Mouse (Mus musculus) monocyte, adult 5-6 weeks (primary cell): ENCODE data around the gene Npl. TPM values are rescaled to one million over a fixed set of nuclear protein-coding genes. Genes with fewer than 3 reads are reported as not detected.
A peak's percentile ranks its signal among the peaks of the same experiment; 100 is the strongest.
"Not testable (repeated sequence)": the region's sequence is repeated elsewhere in the genome, so short reads cannot be mapped to it uniquely, and the experiment has no call there.

Experiments
- ATAC-seq: fragments of 153-309, 156-312 bp; replicated peaks from 2 replicates; pipeline ENCODE4 v1.8.0; 2017; ENCODE audit warnings: mild to moderate bottlenecking; ENCODE audit not compliant: low TSS enrichment, insufficient number of reproducible peaks, severe bottlenecking, poor library complexity, low FRiP score
- total RNA-seq: library from RNA; stranded (forward); fragments of 200-1000, 200-491, 200-594 nt; gene quantifications from 3 replicates; pipeline ENCODE4 v1.2.3, GENCODE M21; 2017

The Npl gene
- total RNA-seq, 1 experiment from 2014 or later, result 6.0 TPM

- ATAC-seq, result 0 out of 2 replicates have a peak, but pooled peaks have one; percentile 47
Observed at GRCm38 (mm10) chr1:153550814-153551213, 969 bp upstream of the Npl start.

- ATAC-seq, result peak; percentile 19; the same call in 1 of the 2 replicates
Observed at GRCm38 (mm10) chr1:153547555-153547954, 2.3 kb downstream of the Npl start.

GRCm38 (mm10) chr1:153545196-153545595 is 4.6 kb downstream of the Npl start:
- no peak for ATAC-seq

- no peak for ATAC-seq
Observed at GRCm38 (mm10) chr1:153542726-153543320, 7.0 kb downstream of the Npl start.

- ATAC-seq, result no peak
Observed at GRCm38 (mm10) chr1:153540753-153541152, 9.1 kb downstream of the Npl start.

- no peak for ATAC-seq
Observed at GRCm38 (mm10) chr1:153539739-153540333, 10.0 kb downstream of the Npl start.

GRCm38 (mm10) chr1:153535611-153536010 is 14.2 kb downstream of the Npl start:
- ATAC-seq, result no peak

- not testable (repeated sequence) for ATAC-seq
Observed at GRCm38 (mm10) chr1:153532896-153533295, 16.9 kb downstream of the Npl start.

- no peak for ATAC-seq
Observed at GRCm38 (mm10) chr1:153532234-153532841, 17.5 kb downstream of the Npl start.

GRCm38 (mm10) chr1:153531677-153532233 is 18.1 kb downstream of the Npl start:
- no peak for ATAC-seq

- no peak for ATAC-seq
Observed at GRCm38 (mm10) chr1:153522116-153522515, 27.7 kb downstream of the Npl start.

- no peak for ATAC-seq
Observed at GRCm38 (mm10) chr1:153515368-153515767, 34.5 kb downstream of the Npl start.

- ATAC-seq, result 0 out of 2 replicates have a peak, but pooled peaks have one; percentile 53
Observed at GRCm38 (mm10) chr1:153510330-153511009, 39.4 kb downstream of the Npl start.

- not testable (repeated sequence) for ATAC-seq
Observed at GRCm38 (mm10) chr1:153509569-153509968, 40.3 kb downstream of the Npl start.

GRCm38 (mm10) chr1:153509012-153509411 is 40.8 kb downstream of the Npl start:
- no peak for ATAC-seq

GRCm38 (mm10) chr1:153506266-153506665 is 43.6 kb downstream of the Npl start:
- no peak for ATAC-seq

- ATAC-seq, result no peak; the same call in 1 of the 2 replicates
Observed at GRCm38 (mm10) chr1:153501644-153502321, 48.1 kb downstream of the Npl start.

GRCm38 (mm10) chr1:153500030-153500429 is 49.8 kb downstream of the Npl start:
- no peak for ATAC-seq

- no peak for ATAC-seq
Observed at GRCm38 (mm10) chr1:153496030-153496429, 53.8 kb downstream of the Npl start.
